Mouse (Mus musculus) ES-Bruce4 (cell line): Measurements from ENCODE around the gene Actn3. TPM values are rescaled to one million over a fixed set of nuclear protein-coding genes. Genes with fewer than 3 reads are reported as not detected.

Source experiments
- H3K27ac ChIP-seq: 2 replicates; pipeline ENCODE4 v1.5.1; 2012; ENCODE audit warnings: low read length, inconsistent platforms; ENCODE audit not compliant: insufficient read depth
- H3K27me3 ChIP-seq: 2 replicates; pipeline ENCODE4 v1.6.1; 2012; ENCODE audit warnings: mild to moderate bottlenecking, low read length, inconsistent platforms; ENCODE audit not compliant: control insufficient read depth, poor library complexity, insufficient read depth, severe bottlenecking
- H3K36me3 ChIP-seq: 2 replicates; pipeline ENCODE4 v1.6.1; 2012; ENCODE audit warnings: inconsistent platforms, mild to moderate bottlenecking, low read length, moderate library complexity; ENCODE audit not compliant: control insufficient read depth, poor library complexity, insufficient read depth, severe bottlenecking
- H3K4me1 ChIP-seq: one replicate; pipeline ENCODE4 v1.8.1; 2011; ENCODE audit warnings: low read length; ENCODE audit not compliant: control insufficient read depth, insufficient read depth
- H3K4me3 ChIP-seq: 2 replicates; pipeline ENCODE4 v1.5.1; 2011; ENCODE audit warnings: low read depth, mild to moderate bottlenecking, low read length
- H3K9ac ChIP-seq: 2 replicates; pipeline ENCODE4 v1.6.1; 2012; ENCODE audit warnings: low read depth, mild to moderate bottlenecking, inconsistent platforms; ENCODE audit not compliant: poor library complexity, severe bottlenecking
- H3K9me3 ChIP-seq: replicated peaks from 2 replicates; pipeline ENCODE4 v1.6.1; 2012; ENCODE audit warnings: mild to moderate bottlenecking, low read length, inconsistent platforms; ENCODE audit not compliant: control insufficient read depth, poor library complexity, insufficient read depth, severe bottlenecking
- CTCF ChIP-seq: IDR thresholded peaks from one replicate; pipeline ENCODE4 v1.8.1; 2011; ENCODE audit warnings: low read depth, low read length
- EP300 ChIP-seq: IDR thresholded peaks from 2 replicates; pipeline ENCODE4 v1.6.1; 2011; ENCODE audit warnings: low read depth, low read length; ENCODE audit not compliant: insufficient read depth
- POLR2A ChIP-seq: IDR thresholded peaks from one replicate; pipeline ENCODE4 v1.8.1; 2011; ENCODE audit warnings: low read length; ENCODE audit not compliant: insufficient read depth
- polyA plus RNA-seq: library from polyadenylated mRNA; stranded (reverse); fragments of >200 nt; gene quantifications from 2 replicates; pipeline ENCODE4 v1.2.4, GENCODE M21; 2011; ENCODE audit warnings: low read depth; ENCODE audit not compliant: missing spikeins, insufficient read depth, insufficient read length

Actn3 gene
- polyA plus RNA-seq, result 4.5 and 4.8 TPM in 2 replicates

GRCm38 (mm10) chr19:4877785-4878184, at the start of gene Actn3:
Gene Actn3 (minus strand): TSS chr19:4877909.
- H3K4me3 ChIP-seq, result peak within 1 kb of the TSS; percentile 87
- H3K9ac ChIP-seq, result peak within 1 kb of the TSS; percentile 71
- no peaks in the 10 kb centered on the region for H3K27me3 ChIP-seq
- TF ChIP-seq CTCF, result no peak
- no peak for TF ChIP-seq EP300
- no peak for TF ChIP-seq POLR2A
- H3K27ac ChIP-seq, result peak within 1 kb of the TSS; percentile 43
- H3K9me3 ChIP-seq, result no peaks in the 10 kb centered on the region
- no peaks in the 10 kb centered on the region for H3K36me3 ChIP-seq
- H3K4me1 ChIP-seq, result peaks cover 2% of the 10 kb centered on the region

DNA sequence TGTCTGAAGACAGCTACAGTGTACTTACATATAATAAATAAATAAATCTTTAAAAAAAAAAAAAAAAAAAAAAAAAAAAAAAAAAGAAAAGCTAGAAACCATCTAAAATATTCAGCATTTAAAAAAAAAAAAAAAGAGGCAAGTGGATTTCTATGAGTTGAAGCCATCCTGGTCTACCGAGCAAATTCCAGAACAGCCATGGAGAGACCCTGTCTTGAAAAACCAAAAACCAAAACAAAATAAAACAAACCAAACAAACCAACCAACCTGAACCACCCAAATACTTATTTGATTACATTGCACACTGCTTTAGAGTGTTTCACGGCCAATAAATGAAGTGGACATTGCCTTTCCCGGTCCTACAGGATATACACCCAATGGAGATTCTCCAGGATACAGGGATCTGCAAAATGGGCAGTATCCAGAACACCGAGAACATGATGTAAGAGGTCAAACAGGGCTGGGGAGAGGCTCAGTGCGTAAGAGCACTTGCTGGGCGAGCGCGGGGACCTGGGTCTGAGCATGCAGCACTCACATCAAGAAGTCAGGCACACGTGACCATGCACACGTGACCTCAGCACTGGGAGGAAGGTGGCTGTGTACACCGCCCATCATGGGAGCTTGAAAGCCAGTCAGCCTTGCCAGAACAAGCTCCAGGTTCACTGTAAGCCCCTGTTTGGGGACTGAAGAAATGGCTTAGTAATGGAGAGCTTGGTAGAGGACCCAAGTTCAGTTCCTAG, 47.6 kb upstream of the Actn3 start:
- H3K9ac ChIP-seq, result no peak overlapping the region
- peaks cover 30% of the 10 kb centered on the region for H3K36me3 ChIP-seq
- TF ChIP-seq POLR2A (no peak), CTCF (no peak), EP300 (no peak)
- no peak overlapping the region for H3K4me3 ChIP-seq
- H3K27me3 ChIP-seq, result no peaks in the 10 kb centered on the region
- H3K9me3 ChIP-seq, result no peaks in the 10 kb centered on the region
- H3K4me1 ChIP-seq, result no peaks in the 10 kb centered on the region
- no peak overlapping the region for H3K27ac ChIP-seq

DNA sequence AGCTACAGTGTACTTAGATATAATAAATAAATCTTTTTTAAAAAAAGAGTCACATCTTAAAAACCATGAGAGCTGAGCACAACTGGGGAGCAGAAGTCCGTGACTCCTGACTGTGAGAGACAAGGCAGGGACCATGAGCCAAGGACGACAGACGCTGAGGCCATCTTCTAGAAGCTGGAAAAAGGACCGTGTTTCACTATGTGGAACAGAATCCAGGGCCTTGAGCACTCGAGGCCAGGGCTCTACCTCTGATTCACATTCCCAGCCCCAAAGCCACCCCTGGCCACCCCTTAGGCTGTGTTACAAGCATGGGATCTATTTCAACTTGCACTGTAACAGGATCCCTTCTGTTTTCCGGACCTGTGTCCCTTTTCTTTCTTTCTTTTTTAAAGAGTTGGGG, 41.9 kb upstream of the Actn3 start:
- H3K9me3 ChIP-seq, result no peaks in the 10 kb centered on the region
- H3K36me3 ChIP-seq, result peaks cover 56% of the 10 kb centered on the region
- no peak overlapping the region for H3K27ac ChIP-seq
- peaks cover 2% of the 10 kb centered on the region for H3K4me1 ChIP-seq
- H3K27me3 ChIP-seq, result no peaks in the 10 kb centered on the region
- TF ChIP-seq POLR2A (no peak), CTCF (no peak), EP300 (no peak)
- no peak overlapping the region for H3K9ac ChIP-seq
- H3K4me3 ChIP-seq, result no peak overlapping the region

DNA sequence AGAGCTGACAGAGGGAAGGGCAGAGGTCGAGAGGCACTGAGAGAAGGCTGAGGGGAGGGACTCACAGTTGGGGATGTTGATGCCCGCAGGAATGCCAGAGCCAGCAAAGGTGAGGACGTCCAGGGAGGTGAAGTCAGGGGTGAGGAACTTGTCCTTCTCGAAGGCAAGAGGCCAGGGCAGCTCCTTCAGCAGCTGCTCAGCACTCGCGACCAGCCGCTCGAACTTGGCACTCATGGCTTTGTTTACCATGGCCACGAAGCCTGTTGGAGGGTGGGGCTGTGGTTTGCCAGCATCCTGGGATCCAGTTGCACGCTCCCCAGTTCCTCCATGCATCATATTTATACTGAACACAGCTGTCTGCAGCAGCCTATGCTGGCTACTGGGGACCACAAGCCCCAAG, 39.1 kb upstream of the Actn3 start:
- TF ChIP-seq CTCF, result no peak
- TF ChIP-seq EP300, result no peak
- TF ChIP-seq POLR2A, result no peak
- Histone ChIP-seq H3K9me3 (no peaks in the 10 kb centered on the region), H3K27me3 (no peaks in the 10 kb centered on the region), H3K9ac (no peak overlapping the region), H3K36me3 (peaks cover 68% of the 10 kb centered on the region), H3K27ac (no peak overlapping the region), H3K4me1 (peaks cover 2% of the 10 kb centered on the region), H3K4me3 (no peak overlapping the region)

DNA sequence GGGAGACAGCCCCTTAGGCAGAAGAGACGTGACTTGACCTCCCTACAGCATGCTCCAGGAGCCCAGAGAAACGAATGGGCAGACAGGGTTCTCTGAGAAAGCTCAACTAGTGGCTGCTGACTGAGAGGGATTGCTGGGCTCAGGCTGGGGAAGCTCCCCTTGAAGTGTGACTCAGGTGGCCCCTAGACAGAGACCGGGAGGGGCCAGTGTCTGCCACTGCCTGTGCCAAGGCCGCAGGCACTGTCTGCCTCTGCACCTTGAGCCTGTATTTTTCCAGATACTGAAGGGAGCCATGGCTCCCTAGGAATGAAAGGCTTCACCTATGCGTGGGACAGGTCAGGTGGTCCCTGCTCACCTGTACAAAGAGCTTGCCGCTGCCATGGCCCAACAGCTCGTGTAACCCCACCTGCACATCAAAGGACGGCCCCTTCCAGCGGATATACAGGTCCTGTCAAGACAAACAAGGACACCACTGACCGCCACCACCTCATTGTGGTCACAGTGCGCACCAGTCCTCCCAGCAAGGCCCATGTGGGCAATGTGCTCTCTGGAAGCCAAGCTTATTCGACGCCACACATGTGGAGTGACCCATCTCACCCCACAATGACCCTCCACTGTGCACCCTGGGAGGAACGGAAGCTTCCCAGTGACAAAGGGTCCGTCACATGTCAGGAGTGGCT, 38.4 kb upstream of the Actn3 start:
- Histone ChIP-seq H3K27ac (no peak overlapping the region), H3K4me3 (no peak overlapping the region), H3K27me3 (no peaks in the 10 kb centered on the region), H3K4me1 (peaks cover 2% of the 10 kb centered on the region), H3K36me3 (peaks cover 63% of the 10 kb centered on the region), H3K9me3 (no peaks in the 10 kb centered on the region), H3K9ac (no peak overlapping the region)
- no peak for TF ChIP-seq CTCF
- TF ChIP-seq EP300, result no peak
- no peak for TF ChIP-seq POLR2A

DNA sequence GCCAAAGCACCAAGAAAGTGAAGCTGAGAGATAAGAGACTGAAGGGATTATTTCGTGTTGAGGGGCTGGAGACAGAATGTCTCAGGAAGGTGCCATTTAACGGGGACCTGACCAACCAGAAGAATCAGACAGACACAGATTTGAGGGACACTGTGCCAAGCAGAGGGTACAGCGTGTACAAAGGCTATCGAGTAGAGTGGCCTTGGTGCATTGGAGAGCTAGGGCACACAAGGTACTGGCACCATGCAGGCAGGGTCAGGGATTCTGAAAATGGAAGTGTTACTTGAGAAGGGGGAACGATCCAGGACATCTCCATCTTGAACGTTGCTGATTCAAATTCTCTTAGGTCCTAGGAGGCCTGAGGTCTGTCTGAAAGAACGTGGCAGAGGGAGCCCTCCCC, 31.7 kb upstream of the Actn3 start:
- no peaks in the 10 kb centered on the region for H3K27me3 ChIP-seq
- H3K27ac ChIP-seq, result no peak overlapping the region
- no peak for TF ChIP-seq POLR2A
- TF ChIP-seq EP300, result no peak
- TF ChIP-seq CTCF, result no peak
- H3K4me1 ChIP-seq, result no peaks in the 10 kb centered on the region
- no peak overlapping the region for H3K4me3 ChIP-seq
- H3K9me3 ChIP-seq, result no peaks in the 10 kb centered on the region
- H3K36me3 ChIP-seq, result peaks cover 29% of the 10 kb centered on the region
- H3K9ac ChIP-seq, result no peak overlapping the region
